Mouse (Mus musculus) gastrocnemius, adult 18-20 months (tissue): ENCODE results near the gene Fbxo42. TPM values are rescaled to one million over a fixed set of nuclear protein-coding genes. Genes with fewer than 3 reads are reported as not detected.

Source experiments
- DNase-seq: peaks from one replicate; pipeline ENCODE4 v3.0.0; 2021; ENCODE audit warnings: low spot score
- total RNA-seq, 2 experiments: library from RNA; stranded (reverse); gene quantifications; 2 replicates each; pipeline ENCODE4 v1.2.3; 2021

The Fbxo42 gene
- total RNA-seq, 2 experiments from 2014 or later, result 10.8 to 11.2 TPM

- DNase-seq, result peak; percentile 92
Measured at GRCm38 (mm10) chr4:141213770-141214336, 66.1 kb downstream of the Fbxo42 start, which contains the start of gene Rsg1. Gene Rsg1, plus strand, starts transcription at chr4:141213956.

GRCm38 (mm10) chr4:141214337-141214851 lies 66.7 kb downstream of the Fbxo42 start:
- DNase-seq, result no peak

GRCm38 (mm10) chr4:141219583-141220213 lies 72.0 kb downstream of the Fbxo42 start:
- no peak for DNase-seq

GRCm38 (mm10) chr4:141221848-141222247 lies 74.1 kb downstream of the Fbxo42 start:
- DNase-seq, result no peak

GRCm38 (mm10) chr4:141222752-141223151 lies 75.0 kb downstream of the Fbxo42 start:
- no peak for DNase-seq

GRCm38 (mm10) chr4:141228687-141229086 lies 81.0 kb downstream of the Fbxo42 start:
- no peak for DNase-seq

- no peak for DNase-seq
Measured at GRCm38 (mm10) chr4:141233196-141233595, 85.5 kb downstream of the Fbxo42 start.

- no peak for DNase-seq
Measured at GRCm38 (mm10) chr4:141235537-141236111, 87.9 kb downstream of the Fbxo42 start.

- no peak for DNase-seq
Measured at GRCm38 (mm10) chr4:141236856-141237255, 89.1 kb downstream of the Fbxo42 start.

GRCm38 (mm10) chr4:141238492-141239387 lies 91.0 kb downstream of the Fbxo42 start:
- DNase-seq, result no peak

- peak; percentile 89 for DNase-seq
Measured at GRCm38 (mm10) chr4:141239388-141240125, 91.8 kb downstream of the Fbxo42 start, which contains the start of gene Arhgef19. Gene Arhgef19, plus strand, starts transcription at chr4:141239499.

- DNase-seq, result no peak
Measured at GRCm38 (mm10) chr4:141240617-141241016, 92.9 kb downstream of the Fbxo42 start.

- no peak for DNase-seq
Measured at GRCm38 (mm10) chr4:141241861-141242260, 94.1 kb downstream of the Fbxo42 start.

GRCm38 (mm10) chr4:141242651-141243241 lies 95.0 kb downstream of the Fbxo42 start:
- no peak for DNase-seq

GRCm38 (mm10) chr4:141243636-141244035 lies 95.9 kb downstream of the Fbxo42 start:
- no peak for DNase-seq

GRCm38 (mm10) chr4:141244401-141244800 lies 96.7 kb downstream of the Fbxo42 start:
- DNase-seq, result no peak

GRCm38 (mm10) chr4:141244931-141245425 lies 97.3 kb downstream of the Fbxo42 start:
- DNase-seq, result no peak

GRCm38 (mm10) chr4:141246089-141246997 lies 98.6 kb downstream of the Fbxo42 start:
- DNase-seq, result no peak

GRCm38 (mm10) chr4:141246998-141247350 lies 99.3 kb downstream of the Fbxo42 start:
- DNase-seq, result no peak
